Mouse (Mus musculus) cerebellum, postnatal 36 days (tissue): ENCODE measurements at regions not wholly inside any gene's neighbourhood (a gene's known extent, or its start where the extent isn't known, plus 50 kb on each side); places are given as distances from the start of the nearest gene placed in this dataset.
"Not testable (repeated sequence)": the region's sequence is repeated elsewhere in the genome, so short reads cannot be mapped to it uniquely, and the experiment has no call there.

Source experiments
- DNase-seq, 2 experiments: peaks; one replicate each; pipeline ENCODE4 v3.0.0; 2021 to 2022; ENCODE audit warnings: mixed read lengths in 2 of 2

DNA sequence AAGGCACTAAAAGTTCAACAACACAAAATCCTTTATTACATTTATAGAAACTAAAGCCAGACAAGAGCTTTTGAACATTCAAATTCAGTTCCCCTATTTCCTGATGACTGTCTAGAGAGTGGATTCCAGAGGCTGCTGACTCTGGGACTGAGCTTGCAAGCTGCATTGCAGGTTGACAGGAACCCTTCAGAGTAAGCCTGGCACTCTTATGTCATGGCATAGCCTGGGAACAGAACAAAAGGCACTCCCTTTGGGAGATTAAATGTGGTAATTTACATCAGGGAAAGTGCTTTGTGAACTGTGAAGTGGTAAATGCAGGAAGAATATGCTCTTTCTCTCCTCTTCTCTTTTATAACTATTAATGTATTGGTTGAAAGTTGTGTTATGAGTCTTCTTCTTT, 847.3 kb downstream of the Bcl11a start:
- DNase-seq = no peak

DNA sequence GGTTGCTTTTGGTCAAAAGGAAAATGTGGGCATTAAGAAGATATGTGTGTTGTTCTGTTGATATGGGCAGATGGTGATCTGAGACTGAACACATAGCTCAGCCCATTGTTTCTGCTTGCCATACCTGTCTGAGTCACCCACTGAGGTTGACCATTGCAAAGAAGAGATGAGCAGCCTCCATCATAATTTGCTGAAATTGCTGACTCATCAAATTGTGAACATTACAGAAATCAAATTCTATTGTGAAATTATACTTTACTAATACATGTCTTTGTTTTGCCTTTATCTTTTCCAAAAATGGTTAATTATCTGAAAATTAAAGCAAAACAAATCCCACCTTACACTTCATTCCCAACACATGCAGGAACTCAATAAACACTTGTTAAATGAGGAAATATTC, 865.8 kb downstream of the Bcl11a start:
- DNase-seq = no peak

DNA sequence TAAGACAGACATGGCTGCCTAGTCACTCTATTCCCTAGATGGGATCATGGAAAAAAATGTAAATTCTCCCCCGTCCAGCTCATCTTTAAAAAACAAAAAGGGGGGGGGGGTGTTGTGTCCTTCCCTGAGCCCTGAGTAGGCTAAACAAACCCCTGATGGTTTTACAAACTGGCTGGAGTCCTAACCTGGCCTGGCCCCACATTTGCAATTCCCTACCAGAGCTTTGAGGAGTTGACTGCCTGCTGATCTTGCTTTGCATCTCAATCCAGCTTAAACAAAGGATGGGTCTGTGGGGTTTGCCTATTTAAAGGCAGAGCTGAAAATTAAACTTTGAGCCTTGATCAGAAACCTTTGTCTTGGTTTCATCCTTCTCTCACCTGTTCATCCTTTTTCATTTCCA, 873.3 kb downstream of the Bcl11a start:
- no peak for DNase-seq

DNA sequence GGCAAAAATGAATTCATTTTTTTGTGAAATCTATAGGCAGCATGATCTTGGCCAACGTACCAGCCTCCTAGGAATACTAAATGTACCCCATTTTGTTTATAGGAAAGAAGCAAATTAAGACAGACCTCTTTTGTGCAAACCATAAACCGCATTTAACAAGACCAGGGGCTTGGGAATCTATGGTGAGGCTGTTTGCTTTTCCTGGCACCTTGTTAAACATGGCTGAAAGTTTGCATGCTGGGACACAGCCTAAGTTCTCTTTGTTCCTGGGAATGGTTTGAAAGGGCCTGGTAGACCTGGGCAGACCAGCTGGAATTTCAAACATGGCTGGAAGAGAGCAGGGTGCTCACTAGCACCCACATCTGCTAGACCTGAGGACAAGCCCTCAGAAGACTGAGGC, 894.5 kb downstream of the Bcl11a start:
- no peak for DNase-seq

DNA sequence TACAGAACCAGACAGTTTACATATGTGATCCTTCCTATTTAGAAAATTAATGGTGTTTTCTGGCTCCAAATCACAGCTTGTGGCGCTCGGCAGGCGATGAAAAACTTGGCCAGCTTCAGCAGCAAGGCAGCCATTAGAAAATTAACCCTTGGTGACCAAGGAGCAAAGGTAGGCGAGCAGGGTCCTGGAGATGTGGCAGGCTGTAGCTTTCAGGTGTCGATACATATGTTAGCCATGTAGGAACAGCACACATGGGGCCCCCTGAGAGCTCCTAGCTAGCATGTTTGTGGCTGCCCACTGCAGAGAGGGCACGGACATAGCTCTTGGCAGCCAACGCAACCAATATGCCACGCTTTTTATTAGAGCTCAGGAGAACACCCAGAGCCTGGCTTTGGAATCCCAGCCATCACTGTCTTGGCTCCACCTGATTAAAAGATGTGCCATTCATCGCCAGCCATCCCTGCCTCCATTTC, 902.4 kb downstream of the Bcl11a start:
- peak; percentile 83 to 89 for DNase-seq

DNA sequence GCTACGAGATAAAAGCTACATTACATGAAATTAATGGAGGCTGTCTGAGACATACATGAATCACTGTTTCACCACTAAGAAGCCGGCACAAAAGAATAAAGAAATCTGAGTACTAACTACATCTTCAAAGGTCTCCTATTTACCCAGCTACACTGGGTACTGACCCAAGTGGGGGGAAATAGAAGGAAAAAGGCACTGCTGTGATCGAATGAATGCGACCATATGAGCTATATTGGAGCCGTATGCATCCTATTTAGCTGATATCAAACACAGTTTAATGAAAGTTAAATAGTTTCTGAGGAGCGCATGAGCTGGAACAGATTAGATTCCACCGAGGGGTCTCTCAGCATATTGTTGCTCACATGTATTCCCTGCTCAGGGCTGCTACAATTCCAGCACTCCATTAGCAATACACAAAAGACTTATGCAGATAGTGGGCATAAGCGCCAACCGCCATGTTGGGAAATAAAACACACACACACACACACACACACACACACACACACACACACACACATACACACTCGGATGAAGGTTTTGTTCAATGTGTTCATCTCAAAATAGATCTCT, 905.3 kb downstream of the Bcl11a start:
- DNase-seq = no peak

DNA sequence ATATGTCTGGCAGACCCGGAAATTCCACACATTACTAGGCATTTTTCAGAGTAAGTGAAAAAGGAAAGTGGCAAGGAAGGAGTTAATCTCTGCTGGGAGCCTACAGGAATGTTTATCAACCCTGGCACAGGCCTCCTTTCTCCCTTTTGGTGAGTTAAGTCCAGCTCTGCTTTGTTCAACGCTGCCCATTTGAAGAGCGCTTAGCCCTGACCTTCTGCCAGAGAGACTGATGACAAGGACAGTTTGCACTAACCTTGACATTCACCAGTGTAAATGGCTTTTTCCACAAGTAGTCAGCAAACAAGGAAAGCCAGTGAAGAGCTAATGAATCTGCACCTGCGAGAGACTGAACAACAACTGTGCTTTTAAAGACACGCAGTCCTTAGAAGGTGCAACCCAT, 927.6 kb downstream of the Bcl11a start:
- DNase-seq = no peak

DNA sequence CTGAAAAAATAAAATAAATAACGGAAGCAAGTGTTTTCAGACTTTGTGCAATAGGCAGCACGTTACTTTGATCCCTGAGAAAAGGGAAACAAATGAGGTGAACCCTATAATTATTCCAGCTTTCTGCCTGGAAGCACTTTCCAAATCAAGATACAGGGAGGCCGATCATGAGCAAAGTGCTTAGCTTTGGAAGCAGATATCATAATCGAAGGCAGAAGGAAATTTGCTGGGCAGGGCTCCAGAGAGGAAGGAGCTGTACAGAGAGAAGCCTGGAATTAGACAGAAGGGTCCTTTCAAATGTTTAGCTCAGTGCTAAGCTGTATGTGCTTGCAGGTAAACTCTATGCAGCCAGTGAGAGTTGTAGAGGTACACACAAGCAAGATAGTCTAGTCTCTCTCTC, 948.9 kb downstream of the Bcl11a start:
- DNase-seq = no peak

DNA sequence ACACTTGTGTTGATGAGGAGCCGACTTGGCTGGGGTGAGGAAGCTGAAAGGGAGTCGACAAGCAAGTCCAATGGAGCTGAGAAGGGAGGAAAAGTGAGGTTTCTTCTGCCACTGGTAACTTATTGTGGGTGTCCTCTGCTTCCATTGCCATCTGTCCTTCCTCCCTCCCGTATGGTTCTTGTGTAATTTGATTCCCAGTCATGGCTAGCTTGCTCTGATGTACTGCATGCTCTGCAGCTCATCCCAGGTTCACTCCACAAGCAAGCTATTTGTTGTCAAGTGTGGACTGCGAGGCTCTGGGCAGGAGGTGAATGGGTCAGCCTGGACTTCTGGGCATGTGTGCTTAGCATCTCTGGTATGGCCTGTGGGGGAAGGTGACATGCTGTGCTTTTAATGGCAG, 963.1 kb downstream of the Bcl11a start:
- DNase-seq = no peak

DNA sequence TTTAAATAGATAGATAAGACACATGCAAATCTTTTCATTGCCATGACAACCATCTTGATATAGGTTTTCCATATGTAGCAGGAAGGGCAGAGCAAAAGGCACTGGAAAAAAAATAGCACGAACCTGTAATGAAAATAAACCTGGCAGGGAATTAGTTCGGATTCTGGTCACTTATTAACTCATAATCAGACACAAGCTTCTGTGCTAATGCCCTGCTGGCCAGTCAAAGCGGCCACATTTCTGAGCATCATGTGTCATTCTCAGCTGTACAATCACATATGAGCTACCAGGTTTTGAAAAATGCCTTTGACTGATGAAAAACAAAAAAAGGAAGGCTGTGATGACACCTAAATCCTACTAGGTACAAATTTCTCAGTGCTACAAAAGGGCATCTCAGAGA, 964.9 kb downstream of the Bcl11a start:
- DNase-seq = no peak

DNA sequence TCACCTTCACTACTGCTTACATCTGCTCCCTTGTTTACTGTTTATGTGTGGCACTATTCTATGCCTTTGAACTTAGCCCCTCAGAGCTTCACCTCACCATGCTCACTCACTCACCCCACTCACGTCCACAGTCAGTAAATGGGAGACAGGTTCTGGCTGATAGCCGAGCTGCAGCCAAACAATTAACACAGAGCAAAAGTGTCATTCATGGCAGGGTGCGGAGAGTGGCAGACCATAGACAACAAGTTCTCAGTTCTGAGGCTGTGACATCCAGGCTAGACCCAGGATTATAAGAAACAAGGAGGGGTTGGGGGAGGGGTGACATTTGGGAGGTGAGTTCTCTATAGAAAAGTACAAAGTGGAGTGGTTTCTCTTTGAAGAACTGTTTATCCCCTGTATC, 967.5 kb downstream of the Bcl11a start:
- no peak for DNase-seq

DNA sequence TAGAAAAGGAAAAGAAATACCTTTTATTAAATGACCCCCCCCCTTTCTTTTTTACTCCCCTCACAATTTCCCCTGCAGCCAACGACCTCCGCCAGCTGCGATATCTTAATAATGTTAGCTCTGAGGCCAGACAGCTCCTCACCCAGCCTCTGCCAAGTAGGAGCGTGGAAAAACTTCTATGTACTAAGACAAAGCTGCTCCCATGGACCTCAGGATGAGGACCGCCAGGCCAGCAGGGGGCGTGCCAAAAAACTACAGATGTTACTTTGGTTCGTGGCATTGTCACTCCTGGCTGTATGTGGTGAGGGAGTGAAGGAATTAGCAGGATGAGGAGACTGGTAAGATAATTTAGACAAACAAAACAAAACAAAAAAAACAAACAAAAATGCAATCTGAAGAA, 968.1 kb downstream of the Bcl11a start:
- DNase-seq = no peak

DNA sequence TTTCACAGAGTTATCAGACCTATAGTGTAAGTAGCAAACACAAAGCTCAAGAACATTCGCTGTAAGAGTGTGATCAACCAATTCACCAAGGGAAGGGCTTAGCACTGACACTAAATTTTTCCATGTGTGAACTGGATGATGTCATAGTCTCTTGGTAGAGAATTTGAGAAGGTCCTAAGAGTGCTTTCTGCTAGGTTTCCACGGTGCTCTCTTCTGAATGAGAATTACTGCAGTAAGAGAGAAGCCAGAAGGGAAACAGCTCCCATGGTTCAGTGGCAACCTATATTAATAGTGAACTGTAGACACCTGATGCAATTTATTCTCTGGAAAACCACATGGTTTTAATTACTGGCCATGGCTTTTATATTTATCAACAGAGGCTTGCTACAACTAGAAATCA, 977.8 kb downstream of the Bcl11a start:
- DNase-seq = no peak

DNA sequence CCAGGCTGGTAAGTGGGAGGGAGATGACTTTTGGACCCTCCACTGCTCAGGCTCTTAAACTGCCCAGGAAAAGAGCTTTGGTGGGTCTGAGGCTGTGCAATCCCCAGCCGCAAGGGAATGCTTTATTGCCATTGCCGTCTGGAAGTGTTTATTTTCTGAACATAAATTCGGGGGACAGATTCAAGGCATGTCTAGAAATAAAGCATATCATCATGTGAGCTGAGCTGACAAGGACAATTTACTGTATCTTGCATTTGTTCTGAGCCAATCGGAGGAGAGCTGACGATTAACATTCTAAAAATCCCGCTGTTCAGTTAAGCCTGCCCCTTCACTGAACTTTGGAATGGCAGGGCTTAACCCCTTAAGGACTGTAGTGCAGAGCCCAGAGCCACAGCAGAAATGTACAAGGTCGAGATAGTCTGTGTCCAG, 979.3 kb downstream of the Bcl11a start:
- no peak for DNase-seq

DNA sequence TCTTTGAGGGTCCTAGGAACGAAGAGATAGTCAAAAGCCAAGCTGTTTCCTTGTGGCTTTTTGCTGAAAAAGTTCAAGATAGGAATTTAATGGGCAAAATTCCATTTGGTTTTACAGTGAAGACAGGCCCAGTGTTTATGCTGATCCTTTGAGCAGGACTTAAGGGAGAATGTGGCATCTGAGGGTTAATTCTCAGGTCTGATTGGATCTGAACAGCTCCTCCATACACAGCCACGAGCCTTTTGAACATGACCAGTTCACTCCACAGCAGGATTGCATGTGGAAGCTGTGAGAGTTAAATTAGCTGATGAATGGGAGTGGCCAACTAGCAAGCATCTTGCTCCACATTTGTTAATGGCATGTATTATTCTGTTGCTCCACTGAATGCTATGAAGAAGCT, 979.7 kb downstream of the Bcl11a start:
- DNase-seq = no peak

DNA sequence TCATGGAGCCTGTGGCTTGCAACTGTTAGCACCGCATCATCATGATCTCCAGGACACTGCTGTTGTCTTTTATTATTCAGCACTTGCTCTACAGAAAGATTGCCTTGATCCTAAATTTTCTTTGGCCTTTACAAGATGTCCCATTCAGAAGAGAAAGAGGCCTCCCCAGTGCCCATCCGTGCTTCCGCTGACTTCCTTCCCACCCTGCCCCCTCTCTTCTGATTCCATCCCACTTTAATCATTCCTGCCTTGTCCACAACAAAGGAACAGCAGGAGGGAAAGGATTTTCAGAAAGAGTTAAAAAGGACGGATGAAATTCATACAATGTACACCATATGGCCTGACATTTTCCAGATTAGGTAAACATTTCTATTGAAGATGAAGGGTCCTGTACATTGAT, 985.2 kb downstream of the Bcl11a start:
- DNase-seq = no peak

DNA sequence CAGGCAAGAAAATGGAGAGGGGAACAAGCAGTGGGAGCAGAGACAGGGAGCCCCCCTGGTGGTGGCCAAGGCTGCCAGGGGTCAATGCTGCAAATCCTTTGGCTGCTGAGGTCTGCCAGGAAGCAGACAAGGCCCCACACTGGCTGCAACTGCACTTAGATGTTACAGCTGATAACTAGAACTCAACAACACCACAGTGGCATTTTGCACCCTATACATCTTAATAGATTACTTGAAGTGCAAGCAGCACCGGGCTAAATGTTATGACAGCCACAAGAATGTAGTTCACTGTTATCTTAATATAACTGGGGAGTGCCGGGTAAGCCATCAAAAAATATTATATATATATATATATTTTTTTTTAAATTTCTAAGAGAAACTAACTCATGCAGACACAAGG, 986.1 kb downstream of the Bcl11a start:
- DNase-seq = no peak

DNA sequence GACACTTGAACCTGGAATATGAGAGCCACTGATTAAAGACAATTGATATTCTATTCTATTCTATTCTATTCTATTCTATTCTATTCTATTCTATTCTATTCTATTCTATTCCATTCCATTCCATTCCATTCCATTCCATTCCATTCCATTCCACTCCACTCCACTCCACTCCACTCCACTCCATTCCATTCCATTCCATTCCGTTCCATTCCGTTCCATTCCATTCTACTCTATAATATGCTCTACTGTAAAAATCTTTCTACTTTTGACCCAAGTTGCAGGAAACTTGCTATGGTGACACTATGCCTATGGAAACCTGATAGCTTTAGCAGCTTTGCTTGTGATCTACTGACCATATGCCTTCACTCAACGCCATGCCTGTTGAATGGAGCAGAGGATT, 1022.1 kb downstream of the Bcl11a start:
- not testable (repeated sequence) for DNase-seq

DNA sequence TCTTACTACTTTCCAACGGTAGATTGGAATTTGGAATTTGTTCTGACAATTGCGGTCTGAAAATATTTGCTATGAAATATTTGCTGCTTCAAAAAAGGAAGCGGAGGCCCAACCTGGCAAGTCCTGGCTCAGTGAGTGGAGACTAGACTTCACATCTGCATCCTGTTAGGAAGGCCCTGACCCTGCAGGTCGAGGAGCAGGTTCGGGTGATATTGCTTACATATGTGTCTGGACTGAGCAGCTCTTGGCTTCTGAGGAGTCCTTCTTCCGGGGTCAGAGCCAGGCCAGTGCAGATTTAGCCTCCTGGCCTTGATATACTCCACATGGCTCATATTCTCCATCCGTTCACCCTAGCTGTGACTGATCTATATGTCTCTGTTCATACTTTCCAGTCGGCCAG, 1026.6 kb downstream of the Bcl11a start:
- DNase-seq = no peak

DNA sequence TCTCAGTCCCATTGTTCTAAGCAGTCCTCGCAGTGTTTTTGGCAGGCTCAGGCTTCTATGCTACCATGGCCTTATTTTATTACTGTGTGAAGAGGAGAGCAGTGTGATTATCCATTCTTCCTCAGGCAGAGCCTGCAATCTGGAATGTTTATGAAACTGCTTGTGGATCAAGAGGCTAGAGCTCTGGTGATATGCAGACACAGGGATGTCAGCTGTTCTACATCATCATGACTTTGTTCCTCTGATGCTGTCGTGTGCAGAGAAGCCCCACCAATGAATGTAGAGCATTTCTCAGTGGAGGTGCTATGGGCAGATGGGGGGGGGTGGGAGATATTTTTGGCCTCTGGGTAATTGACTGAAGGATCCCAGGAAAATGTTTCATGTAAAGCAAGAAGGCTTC, 1046.6 kb downstream of the Bcl11a start:
- DNase-seq = no peak

DNA sequence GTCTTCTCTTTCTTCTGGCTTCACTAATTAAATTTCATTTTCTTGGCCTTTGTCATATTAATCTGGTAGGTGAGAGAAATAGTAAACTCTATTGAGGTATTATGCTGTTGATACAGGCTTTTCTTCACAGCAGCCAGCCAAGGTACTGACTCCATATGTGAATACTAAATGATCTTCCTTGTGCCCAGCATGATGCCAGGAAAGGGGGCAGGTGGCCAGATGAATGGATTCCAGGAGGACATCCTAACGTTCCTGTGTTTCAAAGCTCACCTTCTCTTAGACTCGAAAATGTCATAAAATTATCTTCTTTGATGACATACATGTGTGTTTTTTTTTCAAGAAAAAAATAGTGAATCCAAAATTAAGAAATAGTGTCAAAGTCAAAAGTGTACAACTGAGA, 1064.4 kb downstream of the Bcl11a start:
- peak; percentile 74 to 78 for DNase-seq

DNA sequence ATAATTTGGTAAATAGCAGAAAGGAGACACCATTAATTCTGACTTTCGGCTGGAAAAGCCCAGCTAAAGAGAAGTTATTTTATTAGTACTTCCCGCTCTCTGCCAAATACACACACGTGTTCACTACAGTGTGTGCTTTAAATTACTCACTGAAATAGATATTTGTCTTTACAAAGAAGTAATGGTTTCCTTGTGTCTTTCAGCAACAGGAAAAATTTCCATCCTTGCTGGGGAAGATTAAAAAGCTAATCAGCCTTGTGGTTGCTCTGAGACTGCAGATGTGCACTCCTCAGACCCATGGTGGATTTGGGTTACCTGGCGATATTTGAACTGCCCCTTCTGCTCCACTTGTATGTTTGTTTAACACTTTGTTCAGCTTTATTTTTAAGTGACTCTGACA, 1065.0 kb downstream of the Bcl11a start:
- DNase-seq = no peak

DNA sequence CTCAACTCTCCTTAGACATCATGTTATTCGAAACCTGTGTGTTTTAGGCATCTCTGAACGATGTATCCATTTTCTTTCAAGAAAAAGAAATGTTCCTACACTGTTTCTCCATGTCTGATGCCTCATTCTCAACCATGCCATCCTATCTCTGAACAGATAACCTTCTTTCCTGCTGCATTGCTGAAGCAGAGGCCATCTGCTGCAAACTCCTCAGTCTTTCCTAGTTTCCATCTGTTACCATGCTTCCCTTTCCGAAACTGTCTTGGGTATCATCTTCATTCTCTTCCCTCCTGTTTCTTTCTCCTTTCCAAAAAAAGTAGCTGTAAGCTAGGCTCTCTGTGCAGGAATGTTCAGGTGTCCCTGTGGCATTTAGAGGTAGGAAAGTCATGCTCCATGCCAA, 1063.3 kb downstream of the 5730522E02Rik start:
- DNase-seq = no peak

DNA sequence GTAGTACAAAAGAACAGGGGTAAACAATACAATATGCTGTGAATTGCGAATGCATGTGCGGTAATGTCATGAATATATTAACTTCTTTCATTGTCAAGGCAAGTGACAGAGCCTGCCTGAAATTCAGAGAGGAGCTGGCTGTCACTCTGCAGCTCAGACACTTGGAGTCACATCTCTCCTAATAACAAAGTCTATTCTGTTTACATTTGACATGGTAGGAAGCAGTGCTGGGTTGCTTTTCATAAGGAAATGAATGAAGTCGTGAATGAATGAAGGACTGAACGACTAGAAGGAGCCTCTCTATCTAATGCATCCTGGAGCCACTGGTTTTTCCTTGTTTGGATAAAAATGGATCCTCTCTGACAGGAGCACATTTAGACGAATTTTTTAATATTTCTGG, 1053.9 kb downstream of the 5730522E02Rik start:
- DNase-seq = no peak

DNA sequence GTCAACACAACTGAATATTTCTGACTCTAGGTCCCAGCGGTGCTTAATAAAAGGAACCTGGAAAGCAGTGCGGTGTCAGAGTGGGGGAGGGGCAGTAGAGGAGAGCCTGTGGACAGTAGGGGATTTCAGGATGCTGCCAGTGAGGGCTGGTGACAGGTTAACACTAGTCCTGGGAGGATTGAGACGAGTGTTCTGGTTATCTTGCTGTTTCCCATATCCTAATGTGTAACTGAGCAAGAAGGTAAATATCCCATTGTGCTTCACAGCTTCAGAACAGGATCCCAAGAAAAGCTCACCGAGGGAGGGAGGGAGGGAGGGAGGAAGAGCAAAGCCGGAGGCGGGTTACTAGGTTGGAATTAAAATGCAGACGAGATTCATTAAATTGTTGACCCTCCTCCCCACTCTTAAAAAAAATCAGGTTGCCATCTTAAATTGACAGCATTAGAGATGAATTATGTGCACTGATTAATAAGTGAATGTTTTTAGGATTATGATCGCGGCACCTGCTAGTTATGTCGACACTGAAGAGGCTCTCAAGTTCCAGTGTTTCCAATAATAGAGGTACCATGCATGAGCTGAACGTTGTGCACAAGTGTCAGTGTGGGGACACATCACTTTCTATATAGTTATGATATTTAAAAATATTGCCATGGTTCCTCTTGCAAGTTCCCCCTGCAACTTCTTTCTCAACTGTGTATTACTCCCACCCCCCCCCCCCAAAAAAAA, 1053.3 kb downstream of the 5730522E02Rik start:
- peak; percentile 5 to 12 for DNase-seq
